Mouse (Mus musculus): ENCODE results near the gene Ptk7.

DNA sequence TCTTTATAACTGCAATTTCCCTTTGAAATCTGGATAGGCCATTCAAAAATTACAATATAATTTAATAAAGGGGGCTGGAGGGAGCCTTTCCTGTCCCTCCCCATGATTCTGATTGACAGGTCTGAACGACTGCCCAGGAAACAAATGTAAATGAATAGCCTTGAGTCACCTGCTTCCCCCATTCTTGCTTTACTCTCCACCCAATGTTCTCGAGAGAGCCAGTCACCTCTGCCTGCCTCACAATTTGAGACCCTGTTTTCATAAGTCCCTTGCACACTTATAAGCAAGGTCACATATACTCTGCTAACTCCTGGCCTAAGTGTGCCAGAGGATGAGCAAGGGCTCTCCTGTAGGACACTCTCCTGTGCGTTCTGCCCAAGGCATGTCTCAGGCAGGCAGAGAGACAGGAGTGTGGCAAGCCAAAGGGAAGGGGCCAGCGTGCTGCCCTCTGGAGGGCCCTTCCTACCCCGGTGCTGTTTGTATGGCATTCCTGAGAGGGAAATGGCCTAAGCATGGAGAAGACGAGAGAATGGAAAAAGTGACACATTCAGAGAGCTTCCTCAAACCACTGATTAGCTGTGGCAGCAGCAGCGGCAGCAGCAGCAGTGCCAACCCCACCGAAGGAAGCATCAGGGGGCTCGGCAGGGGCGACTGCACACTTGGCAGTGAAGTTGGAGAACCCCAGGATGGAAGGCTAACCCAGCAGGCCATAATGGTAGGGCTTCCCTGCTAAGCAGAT lies 5.3 kb downstream of the Ptk7 start:
- no peak for TF ChIP-seq GATA1 (IDR thresholded peaks at IDR 0.05; ENCODE audit: low read length)
- TF ChIP-seq TAL1 (IDR thresholded peaks at IDR 0.05; ENCODE audit: low read length) = no peak

All from erythroblast, embryonic 14.5 days (primary cell).